Mouse (Mus musculus) retina, postnatal 7 days (tissue): ENCODE data around the gene Cblb.

Source experiments
- DNase-seq: peaks from one replicate; pipeline ENCODE4 v3.0.0-alpha.2; 2012; ENCODE audit warnings: low read depth, low spot score

Cblb gene

DNA sequence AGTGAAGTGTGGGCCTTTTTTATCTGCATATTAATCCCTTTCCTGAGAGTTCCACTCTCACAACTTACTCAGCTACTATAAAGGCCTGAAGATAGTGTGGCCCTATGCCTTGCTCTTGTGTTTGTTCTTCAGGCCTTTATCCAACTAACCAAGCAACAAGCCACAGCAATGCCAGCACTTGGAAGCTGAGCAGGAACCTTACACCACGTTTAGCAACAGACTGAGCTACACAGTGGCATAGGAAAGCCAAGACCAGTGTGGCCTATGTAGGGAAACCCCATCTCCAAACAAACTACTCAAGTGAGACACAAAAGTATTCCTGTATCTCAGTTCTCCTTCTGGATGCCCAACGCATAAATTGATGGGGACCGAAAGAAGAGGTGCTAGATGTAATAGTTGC is 163.8 kb downstream of the Cblb start:
- no peak for DNase-seq

DNA sequence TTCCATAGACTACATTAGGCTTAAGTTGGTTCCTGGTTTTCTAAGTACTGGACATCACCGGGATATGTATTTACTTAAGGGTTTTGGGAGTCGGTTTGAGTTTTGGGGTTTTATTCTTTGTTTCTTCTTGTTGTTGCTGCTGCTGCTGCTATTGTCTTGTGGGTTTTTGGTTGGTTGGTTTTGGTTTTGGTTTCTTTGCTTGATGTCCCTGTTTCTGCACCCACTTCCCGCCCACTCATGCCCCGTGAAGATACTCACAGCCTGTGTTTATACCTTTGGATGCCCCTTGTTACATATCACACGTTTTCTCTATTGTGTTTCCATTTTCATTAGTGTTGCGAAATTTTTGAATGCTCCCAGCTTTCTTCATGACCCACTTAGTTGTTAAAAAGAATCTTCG is 169.1 kb downstream of the Cblb start:
- DNase-seq, result no peak

DNA sequence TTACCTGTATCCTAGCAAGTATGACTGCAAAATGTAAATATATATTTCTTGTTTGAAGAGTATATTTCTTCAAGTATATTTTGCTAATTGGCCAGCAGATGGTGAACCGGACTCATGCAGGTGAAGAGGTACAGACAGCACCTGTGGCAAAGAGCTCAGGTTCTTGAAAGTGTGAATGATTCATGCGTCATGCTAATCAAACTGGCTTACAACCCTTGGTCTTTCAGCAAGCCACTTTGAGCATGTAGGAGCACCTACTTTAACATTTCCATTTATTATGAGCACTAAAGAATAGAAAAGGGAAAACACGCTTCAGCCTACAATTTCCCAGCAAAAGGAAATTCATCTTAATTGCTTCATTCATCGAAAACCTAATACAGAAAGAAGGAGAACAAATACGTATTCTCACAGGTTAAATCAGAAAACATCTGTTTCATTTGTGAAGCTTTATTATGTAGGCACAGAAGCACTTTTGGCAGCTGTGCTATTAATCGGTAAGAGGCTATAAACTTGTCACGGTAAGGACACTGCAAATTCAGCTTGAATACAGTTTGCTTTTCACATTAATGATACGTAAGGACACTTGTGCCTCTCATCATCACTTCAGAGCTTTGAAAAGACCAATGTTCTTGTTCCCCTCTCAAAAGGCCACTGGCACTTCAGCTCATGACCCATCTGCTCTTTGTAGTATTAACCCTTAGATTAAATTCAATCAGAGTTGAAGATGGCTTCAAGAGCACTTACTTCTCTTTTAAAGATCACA is 180.0 kb downstream of the Cblb start:
- DNase-seq, result no peak

DNA sequence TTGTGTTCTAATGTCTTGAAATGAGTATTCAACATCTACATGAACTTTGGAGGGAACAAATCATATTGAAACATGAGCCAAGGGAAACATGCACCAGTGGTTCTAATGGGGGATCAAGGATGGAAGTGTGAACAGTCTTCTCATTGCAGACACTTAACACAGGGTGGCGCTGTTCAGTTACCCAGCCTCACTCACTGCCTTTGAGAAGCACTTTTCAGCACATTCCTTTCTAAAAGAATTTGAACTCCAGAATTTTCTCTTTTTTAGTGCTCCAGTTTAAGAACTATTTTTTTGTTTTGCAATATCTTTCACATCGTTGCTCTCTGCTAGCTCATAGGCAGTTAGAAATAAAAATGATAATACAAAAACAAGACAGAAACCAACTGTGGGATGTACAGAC is 188.0 kb downstream of the Cblb start:
- DNase-seq, result no peak

DNA sequence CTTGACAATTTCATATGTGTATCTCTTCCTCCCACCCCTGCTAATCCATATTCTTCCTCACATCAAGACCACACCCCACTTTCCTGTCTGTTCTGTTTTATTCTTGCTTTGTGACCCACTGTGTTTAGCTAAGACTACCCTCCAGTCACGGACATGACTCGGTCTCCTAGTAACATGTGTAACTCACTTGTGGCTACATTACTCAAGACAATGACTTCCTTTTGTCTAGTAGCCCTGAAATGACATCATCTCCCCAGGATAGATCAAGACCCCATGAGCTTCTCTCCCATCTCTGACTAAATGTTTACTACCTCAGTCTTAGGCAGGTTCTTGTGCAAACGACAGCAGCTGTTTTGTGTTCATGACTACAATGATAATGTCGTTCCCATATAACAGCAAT is 191.9 kb downstream of the Cblb start:
- DNase-seq, result no peak

DNA sequence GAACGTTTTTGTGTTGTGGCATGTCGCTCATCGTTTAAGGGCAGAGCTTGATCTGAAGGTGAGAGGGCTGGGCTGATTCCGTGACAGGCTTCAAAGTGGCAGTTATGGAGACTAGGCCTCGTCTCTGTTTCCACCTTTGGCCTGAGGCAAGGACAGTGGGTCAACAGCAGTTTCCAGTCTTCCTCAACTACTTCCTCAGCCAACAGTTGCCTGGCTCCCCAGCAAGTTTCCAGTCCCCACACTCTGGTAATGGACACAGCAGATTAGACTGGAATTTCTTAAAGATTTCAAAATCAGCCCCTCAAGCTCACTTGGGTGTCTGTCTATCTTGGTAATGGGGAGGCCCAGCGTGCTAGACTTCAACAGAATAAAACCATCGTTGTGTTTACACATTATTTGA is 198.4 kb downstream of the Cblb start:
- no peak for DNase-seq

DNA sequence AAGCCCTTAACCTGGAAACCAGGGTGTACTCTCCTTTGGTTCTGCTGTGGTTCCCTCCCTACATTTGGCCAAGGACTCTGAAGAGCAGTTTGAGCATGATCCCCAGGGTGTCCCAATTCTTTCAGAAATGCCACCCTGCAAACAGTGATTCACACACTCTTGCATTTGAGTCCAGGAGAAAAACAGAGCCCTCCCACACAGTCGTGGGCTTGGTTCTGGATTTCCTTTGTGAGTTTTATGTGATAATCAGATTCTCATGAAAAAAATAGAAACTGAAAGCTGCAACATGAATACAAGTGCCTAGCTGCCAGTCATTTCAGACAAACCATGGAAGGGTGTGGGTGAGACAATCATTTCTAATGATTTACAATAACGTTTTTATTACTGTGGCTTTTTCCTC is 198.9 kb downstream of the Cblb start:
- DNase-seq, result no peak

DNA sequence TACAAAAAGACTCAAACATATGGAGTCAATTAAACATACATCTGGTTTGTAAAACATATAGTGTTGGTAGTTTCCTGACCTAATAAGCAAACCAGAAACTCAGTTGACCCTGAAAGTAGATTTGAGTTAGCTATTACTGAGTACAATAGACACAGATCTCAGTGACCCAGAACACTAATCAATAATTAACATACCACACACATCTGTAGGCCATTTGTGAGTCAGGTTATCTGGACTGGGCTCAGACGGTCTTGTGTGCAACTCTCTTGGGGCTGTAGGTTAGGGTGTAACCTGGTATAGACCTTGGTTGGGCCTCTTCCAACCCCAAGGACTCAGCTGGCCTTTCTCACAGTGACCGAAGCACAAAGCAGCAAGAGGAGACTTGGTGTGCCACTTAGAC is 211.1 kb downstream of the Cblb start:
- DNase-seq, result no peak

DNA sequence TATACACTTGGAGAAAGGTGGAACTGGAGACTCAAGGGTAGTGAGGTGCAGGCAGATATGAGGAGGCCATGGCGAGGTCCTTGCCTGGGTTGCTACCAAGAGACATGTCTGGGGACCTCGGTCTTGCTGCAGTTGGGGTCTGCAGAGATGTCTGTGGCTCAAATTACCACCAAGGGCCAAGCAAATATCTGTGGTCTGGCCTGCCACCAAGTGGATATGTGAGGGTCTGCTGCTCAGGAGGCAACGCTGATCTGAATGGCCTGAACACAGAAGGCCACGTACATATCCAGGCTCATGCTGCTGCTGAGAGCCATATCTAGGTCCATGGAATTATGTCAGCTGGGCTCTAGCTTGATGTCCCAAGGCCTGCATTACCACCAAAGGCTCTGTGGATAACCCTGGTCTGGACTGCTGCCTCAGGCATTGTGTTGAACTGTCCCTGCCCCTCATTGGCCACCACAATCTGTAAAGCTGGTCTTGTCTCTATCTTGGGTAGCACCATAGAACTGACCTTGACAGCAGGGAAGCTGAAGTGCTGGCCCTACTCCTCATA is 212.5 kb downstream of the Cblb start:
- no peak for DNase-seq

DNA sequence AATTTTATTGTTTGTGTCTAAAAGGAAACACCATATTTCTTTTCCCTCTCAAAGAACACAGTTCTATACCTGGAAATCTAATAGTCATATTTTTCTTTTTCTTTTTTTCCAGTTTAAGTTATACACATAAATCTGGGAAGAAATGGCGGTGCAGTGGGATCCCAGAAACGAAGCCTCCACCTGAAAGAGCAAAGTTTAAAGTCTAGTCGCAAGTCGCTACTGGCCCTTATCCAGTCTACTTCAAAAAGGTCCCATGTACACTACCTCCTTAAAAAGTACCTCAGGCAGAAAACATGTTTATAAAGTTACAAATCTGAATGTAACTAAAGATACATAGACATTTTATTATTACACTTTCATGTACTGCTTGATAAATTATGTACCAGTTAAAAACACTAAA is 219.2 kb downstream of the Cblb start:
- DNase-seq, result no peak

DNA sequence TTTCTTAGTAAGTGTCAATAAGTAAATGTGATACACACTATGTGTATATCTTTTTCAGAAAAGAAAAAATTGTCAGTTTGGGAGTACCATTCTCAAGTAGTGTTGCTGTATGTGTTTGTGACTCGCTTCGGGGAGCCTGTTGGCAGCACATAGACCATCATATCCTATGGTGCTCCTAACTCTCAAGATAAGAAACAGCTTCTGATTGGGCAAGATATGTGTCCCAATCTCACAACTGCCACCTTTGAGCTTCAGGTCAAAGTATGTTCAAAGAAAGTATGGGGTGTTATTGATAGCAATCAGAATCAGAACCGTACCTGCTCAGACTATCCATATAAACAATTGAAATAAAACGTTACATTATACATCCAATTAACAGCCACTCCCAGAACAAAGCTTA is 219.9 kb downstream of the Cblb start:
- DNase-seq, result no peak
